Mouse (Mus musculus) neutrophil, adult 5-6 weeks (primary cell): ENCODE measurements around the gene Gm28051. TPM values are rescaled to one million over a fixed set of nuclear protein-coding genes. Genes with fewer than 3 reads are reported as not detected.

Experiments
- ATAC-seq: fragments of 151-379, 151-347 bp; 2 replicates; pipeline ENCODE4 v1.8.0; 2017; ENCODE audit warnings: mild to moderate bottlenecking, moderate TSS enrichment; ENCODE audit not compliant: insufficient number of reproducible peaks, poor library complexity, low FRiP score, severe bottlenecking; ENCODE audit errors: extremely low read depth
- total RNA-seq: library from RNA; stranded (forward); fragments of 200-1000 nt; gene quantifications from 2 replicates; pipeline ENCODE4 v1.2.3, GENCODE M21; 2017

Gene Gm28051
- total RNA-seq, 1 experiment from 2014 or later, result not detected

GRCm38 (mm10) chr12:102743589-102744574, 13.7 kb downstream of the Gm28051 start, which contains the start of the genes Moap1 and Tmem251:
TSS of gene Moap1 (minus strand) at chr12:102743661.
TSS of gene Tmem251 (plus strand) at chr12:102743762.
- peak; percentile 92 for ATAC-seq

GRCm38 (mm10) chr12:102743036-102743588, 14.5 kb downstream of the Gm28051 start:
- ATAC-seq, result no peak; the same call in 1 of the 2 replicates

- no peak for ATAC-seq
These were observed 15.5 kb downstream of the Gm28051 start for GRCm38 (mm10) chr12:102742056-102742455.

GRCm38 (mm10) chr12:102740285-102740684, 17.3 kb downstream of the Gm28051 start:
- no peak for ATAC-seq

- ATAC-seq, result no peak
These were observed 18.5 kb downstream of the Gm28051 start for GRCm38 (mm10) chr12:102739096-102739495.

- ATAC-seq, result peak; percentile 82
These were observed 24.2 kb downstream of the Gm28051 start for GRCm38 (mm10) chr12:102733381-102733780.

GRCm38 (mm10) chr12:102730798-102731619, 26.6 kb downstream of the Gm28051 start:
- no peak for ATAC-seq

GRCm38 (mm10) chr12:102729855-102730797, 27.4 kb downstream of the Gm28051 start:
- ATAC-seq, result no peak

GRCm38 (mm10) chr12:102725761-102726175, 31.8 kb downstream of the Gm28051 start:
- ATAC-seq, result no peak

GRCm38 (mm10) chr12:102725146-102725545, 32.4 kb downstream of the Gm28051 start:
- no peak for ATAC-seq

GRCm38 (mm10) chr12:102723861-102724260, 33.7 kb downstream of the Gm28051 start:
- no peak for ATAC-seq

GRCm38 (mm10) chr12:102722966-102723365, 34.6 kb downstream of the Gm28051 start:
- no peak for ATAC-seq

GRCm38 (mm10) chr12:102722451-102722850, 35.1 kb downstream of the Gm28051 start:
- no peak for ATAC-seq

GRCm38 (mm10) chr12:102719552-102720315, 37.8 kb downstream of the Gm28051 start:
- peak; percentile 72; the same call in 1 of the 2 replicates for ATAC-seq

GRCm38 (mm10) chr12:102714654-102715395, 42.7 kb downstream of the Gm28051 start:
- no peak for ATAC-seq

GRCm38 (mm10) chr12:102714116-102714515, 43.4 kb downstream of the Gm28051 start:
- peak; percentile 70 for ATAC-seq
